Mouse (Mus musculus): ENCODE measurements around the gene Cfap299.

DNA sequence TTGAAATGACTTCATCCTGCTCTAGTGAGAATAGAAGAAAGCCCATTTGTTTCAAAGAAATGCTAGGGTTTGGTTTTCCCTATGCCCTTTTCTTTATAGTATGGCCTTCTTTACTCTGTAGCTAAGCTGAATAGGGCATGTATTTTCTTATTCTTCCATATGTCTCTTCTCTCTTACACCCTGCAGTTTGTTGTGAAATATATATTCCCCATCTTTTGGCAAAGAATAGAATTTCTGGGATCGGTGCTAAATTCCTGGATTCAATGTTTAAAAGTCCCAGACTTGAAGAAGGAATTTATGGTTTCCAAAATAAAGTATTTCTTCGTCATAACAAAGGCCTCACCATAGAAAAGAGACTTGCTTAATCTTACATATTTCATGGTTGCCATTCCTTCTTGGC, 2.5 kb upstream of the Cfap299 start:
- TF ChIP-seq CTCF (IDR thresholded peaks at IDR 0.05; ENCODE audit: borderline replicate concordance, extremely low read depth, insufficient read depth, insufficient read length) = no peak
- no peak for TF ChIP-seq POLR2A (IDR thresholded peaks at IDR 0.05; ENCODE audit: borderline replicate concordance, extremely low read depth, insufficient read depth, insufficient read length, poor library complexity, severe bottlenecking)

Measured in brain, embryonic 14.5 days (tissue).